Mouse (Mus musculus): ENCODE data around the gene Ppp2r2c. TPM values are rescaled to one million over a fixed set of nuclear protein-coding genes. Genes with fewer than 3 reads are reported as not detected.

Gene Ppp2r2c
- 0.30 TPM for polyA plus RNA-seq (2017; shearing (Covaris generic))

DNA sequence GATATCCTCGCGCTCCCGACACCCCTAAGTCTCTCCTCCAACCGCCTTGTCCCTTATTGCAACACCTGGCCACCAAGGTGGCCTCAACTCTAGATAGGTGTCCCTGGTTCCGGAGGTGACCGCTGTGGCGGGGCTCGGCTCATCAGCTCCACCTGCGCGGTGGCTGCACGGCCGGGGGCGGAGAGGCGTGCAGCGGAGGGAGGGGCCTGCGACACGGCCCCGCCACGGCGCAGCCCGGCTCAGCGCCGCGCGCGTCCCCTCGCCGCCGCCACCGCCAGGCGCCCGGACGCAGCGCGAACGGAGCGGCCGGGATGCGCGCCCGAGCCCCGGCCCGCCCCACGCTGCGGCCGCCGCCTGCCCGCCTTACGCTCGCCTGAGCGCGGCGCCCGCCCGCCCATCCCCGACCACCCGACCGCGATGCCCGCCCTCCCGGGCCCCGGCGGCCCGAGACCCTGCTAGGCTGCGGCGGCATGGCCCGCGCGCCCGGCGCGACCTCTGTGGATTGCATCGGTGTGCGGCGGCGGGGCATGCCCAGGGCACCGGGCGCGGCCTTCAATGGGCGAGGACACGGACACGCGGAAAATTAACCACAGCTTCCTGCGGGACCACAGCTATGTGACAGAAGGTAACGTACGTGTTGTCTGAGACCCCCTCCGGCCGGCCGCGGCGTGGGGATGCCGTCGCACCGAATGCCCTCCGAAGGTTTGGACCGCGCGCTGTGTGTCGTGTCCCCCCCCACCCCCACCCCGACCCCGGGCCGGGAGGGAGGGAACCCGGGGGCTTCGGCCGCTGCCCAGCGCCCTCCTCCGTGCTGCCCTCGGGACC is at the start of gene Ppp2r2c:
TSS of gene Ppp2r2c (plus strand) at position 248 of the 825 bp plus-strand sequence.

DNA sequence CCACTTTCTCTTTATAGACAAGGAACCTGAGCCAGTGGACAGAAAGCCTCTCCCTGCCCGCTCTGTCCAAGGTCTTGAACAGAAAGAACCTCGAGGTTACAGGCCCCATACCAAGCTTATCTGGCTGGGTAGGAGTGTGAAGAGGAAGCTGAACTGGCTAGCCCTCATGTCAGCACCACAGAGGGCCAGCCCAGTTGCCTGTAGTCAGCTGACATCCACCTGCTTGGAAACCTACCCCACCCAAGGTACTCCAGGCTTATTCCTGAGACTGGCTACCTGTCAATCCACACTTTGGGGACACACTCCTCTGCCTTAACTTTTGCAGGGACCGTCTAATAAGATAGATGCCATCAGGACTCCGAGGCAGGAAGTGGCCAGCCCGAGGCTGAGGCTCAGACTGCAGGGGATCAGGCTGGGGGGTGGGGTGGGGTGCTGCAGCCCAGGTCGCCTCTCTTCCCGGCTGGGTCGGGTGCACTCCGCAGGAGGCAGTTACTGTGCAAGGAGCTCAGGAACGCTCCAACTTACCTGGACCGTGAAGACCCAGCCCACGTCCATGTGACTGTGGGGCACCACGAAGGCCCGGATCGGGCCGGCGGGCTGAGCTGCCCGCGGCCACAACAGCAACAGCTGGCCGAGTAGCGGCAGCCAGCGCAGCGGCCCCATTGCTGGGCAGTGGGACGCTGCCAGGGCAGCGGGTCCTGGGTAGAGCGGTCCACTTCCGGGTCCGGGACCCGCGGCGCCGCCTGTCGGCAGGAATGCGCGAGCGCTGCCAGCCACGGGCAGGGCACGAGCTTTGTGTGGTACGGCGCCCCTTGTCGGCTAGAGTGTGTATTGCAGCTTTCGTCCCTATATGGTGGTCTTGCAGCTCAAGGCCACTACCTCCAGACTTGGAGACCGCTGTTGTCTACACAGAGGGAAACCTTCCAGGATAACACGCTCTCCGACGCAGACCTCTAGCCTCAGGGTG is 38.1 kb upstream of the Ppp2r2c start, which contains the start of gene Man2b2:
TSS of gene Man2b2 (minus strand) at position 741 of the 967 bp plus-strand sequence.

DNA sequence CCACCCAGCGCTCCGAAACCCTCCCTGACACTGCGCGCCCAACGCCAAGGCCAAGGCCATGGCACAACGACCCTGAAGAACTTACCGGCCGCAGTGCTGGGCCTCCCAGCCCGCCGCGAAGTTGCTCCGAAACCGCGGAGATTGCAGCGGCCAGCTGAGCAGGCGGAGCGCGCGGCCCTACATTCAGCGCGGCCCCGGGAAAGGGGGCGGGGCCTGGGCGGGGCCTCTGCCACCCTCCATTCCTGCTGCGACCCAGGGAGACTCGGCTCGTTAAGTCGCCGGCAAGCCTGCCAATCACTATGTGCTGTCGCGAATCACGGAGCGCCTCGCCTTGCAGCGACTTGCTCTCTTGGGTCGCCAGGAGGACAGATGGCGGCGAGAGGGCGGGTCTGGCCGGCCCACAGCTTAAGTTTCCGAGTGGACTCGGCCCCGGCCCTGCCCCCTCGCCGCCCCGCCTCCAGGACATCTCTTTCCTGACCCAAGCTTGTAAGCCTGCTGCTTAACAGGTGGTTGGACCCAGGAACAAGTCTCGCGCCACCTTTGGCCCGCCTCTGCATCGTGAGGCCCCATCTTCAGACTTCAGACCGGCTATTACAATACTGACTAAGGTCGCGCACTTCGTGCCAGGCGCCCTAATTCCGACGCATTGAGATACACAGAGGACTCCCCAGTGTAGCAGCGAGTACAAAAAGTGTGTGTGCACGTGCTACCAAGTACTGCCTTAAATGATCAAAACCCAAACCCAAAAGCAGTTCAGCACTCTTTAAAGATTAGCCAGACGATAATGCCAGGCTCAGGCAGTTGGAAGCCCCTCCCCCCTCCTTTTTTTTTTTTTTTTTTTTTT is 120.7 kb downstream of the Ppp2r2c start, which contains the start of gene Wfs1:
TSS of gene Wfs1 (minus strand) at position 425 of the 844 bp plus-strand sequence.

Other genes with a start within 250 kb of the Ppp2r2c start
- gene D5Ertd579e, start 172.5 kb upstream of the Ppp2r2c start, polyA plus RNA-seq (2017; shearing (Covaris generic)): 36.2 TPM
- gene Bloc1s4, start 119.9 kb upstream of the Ppp2r2c start, polyA plus RNA-seq (2017; shearing (Covaris generic)): 29.3 TPM
- gene Mrfap1, start 71.7 kb upstream of the Ppp2r2c start, polyA plus RNA-seq (2017; shearing (Covaris generic)): 256 TPM
- gene Man2b2, start 37.9 kb upstream of the Ppp2r2c start, polyA plus RNA-seq (2017; shearing (Covaris generic)): 10.5 TPM
- 2.5 TPM for gene Wfs1, start 120.7 kb downstream of the Ppp2r2c start, polyA plus RNA-seq (2017; shearing (Covaris generic))
- gene Gm1043, start 216.9 kb downstream of the Ppp2r2c start, polyA plus RNA-seq (2017; shearing (Covaris generic)): 1.8 TPM